Mouse (Mus musculus) stomach, postnatal 0 days (tissue): ENCODE measurements around the gene Tubd1.

ENCODE experiments used
- CTCF ChIP-seq: IDR thresholded peaks from 2 replicates; pipeline ENCODE4 v1.5.1; 2016; ENCODE audit warnings: antibody characterized with exemption, low read depth, mild to moderate bottlenecking, moderate library complexity
- EP300 ChIP-seq: optimal IDR thresholded peaks from 2 replicates; pipeline ENCODE3; 2016; ENCODE audit warnings: antibody characterized with exemption

- TF ChIP-seq CTCF (no peak), EP300 (no peak)
Observed at GRCm38 (mm10) chr11:86581250-86581753, 36.5 kb downstream of the Tubd1 start.
